Mouse (Mus musculus): Measurements from ENCODE around the gene Mef2c.

The Mef2c gene

DNA sequence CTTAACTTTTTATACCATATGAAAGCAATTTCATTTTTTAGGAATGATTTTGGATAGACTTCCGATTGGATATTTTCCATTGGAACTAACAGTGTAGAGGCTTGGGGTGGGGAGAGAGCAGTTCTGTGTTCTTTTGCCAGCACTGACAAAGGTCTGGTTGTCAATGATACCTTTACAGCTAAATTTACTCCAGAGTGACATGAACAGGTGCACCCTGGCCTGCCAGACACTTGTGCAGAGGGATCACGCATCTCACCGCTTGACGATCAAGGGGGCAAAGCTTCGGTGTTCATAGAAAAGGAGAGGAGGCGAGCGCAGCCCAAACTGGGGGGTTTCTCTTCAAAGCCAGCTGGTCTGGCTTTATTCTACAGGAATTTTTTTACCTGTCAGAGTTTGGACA lies at the start of gene Mef2c:
TSS of gene Mef2c (plus strand) at position 116 of the 400 bp plus-strand sequence.
- in situ Hi-C loops (cut with MboI, MseI), result no loop called here

DNA sequence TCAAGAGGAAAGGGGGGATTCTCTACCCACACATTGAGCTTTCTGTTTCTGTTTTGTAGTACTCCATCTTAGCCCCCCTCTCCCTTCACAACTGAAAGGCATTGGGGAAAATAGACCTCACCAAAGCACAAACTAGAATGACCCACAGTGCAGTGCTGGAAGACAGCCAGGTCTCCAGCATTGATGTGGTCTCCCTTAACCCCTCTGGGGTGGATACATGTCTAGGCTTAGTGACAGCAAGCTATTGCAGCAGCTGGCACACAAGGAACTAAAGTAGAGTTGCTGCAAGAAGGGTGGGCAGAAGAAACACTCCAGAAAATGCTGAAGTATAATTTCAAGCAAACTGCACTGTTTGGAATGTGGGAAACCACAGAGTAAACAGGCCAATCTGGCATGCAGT lies 45.1 kb upstream of the Mef2c start:
- in situ Hi-C loops (cut with MboI, MseI), result no loop called here

DNA sequence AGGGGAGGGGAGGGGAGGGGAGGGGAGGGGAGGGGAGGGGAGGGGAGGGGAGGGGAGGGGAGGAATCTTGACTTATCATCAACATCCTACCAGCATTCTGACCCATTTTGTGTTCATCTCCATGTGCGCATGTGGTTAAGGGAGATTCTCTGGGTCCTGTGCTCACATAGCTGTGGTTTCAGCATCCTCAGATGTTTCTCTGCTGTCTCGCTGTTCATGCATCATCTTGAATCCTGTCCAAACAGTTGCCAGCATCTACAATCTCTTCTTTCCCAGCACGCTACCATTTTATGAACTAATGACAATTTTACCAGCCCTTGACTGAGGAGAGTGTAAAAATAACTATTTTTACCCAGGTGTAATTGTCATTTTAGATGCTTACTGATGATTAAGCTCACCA lies 44.2 kb upstream of the Mef2c start:
- in situ Hi-C loops (cut with MboI, MseI), result no loop called here

DNA sequence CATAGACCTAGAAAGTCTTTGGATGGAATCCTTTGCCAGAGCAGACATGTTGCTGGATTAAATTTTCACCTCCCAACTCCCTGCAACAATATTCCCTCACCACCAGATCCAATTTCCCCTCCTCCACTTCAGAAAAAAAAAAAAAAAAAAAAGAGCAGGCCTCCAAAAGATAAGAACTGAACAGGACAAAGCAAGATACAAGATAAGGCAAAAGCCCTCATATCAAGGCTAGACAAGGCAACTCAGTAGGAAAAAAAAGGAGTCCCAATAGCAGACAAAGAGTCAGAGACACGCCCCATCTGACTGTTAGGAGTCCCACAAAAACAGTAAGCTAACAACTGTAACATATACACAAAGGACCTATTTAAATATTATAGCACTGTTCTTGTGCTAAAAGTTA lies 43.2 kb upstream of the Mef2c start:
- in situ Hi-C loops (cut with MboI, MseI), result no loop called here

DNA sequence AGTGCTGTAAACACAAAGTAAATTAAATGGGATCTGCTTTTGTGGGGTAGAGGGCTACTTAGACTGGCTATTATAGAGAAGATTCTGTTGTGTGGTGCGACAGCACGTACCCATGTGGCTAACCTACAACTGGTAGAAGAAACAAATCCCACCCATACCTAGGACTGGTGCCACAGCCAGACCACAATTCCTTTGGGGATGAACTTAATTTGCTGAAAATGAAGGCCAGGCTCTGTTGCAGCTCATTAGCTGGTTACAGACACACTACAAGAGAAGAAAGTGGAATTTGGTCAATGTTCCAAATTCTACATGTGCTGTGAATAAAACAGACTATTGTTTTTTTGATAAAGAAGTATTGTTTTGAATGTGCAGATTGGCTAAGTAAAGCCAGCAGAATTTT lies 42.3 kb upstream of the Mef2c start:
- in situ Hi-C loops (cut with MboI, MseI), result no loop called here

DNA sequence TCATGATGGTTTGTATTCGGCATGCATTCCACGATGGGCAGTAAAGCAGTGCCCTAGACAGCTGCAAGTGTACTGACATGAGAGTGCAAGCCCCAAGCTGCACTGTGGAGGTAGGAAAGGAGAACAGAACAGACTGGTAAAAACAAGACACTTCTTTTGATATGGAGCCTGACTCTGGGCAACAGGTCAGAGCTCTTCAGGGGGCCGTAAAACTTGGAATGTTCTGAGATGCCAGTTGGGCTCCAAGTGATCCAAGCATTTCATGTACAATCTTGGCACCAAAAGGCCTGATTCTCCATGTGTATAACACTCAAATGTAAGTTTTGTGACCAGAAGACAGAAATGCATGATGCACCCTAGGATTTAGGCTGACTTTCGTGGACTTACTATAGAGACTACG lies 37.1 kb upstream of the Mef2c start:
- in situ Hi-C loops (cut with MboI, MseI), result no loop called here

DNA sequence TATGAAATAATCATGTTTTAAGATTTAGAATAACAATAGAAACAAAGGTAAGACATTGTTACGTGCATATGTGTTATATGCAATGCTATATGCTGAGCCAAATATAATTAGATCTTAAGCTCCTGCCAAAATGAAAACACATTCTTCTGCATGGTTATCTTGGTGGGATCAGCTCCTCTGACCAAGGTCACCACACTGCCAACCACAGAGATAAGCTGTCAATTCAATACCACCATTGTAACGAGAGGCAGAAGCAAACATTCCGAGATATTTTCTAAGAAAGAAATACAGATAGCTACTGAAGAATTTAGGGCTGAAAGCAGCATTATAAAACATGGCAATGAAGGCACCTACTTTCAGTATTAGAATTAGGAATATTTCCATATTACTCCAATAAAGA lies 35.0 kb upstream of the Mef2c start:
- in situ Hi-C loops (cut with MboI, MseI), result no loop called here

DNA sequence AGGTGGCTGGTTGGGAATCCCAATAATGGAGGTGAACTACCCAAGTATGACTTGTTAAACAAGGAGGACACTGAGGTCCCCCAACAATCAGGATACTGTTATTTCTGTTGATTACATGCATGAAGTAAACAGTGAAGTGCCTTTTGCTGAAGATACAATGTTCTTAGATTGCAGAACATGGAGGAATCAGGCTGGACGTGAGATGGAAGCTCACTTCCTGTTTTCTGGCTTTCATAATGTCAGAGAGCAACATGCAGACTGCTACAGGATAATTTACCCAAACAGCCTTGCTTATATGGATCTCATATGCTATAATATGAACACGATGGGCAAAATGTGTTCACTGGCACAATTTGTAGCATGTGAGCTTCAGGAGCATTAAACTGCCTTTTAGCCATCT lies 30.1 kb upstream of the Mef2c start:
- in situ Hi-C loops (cut with MboI, MseI), result no loop called here

DNA sequence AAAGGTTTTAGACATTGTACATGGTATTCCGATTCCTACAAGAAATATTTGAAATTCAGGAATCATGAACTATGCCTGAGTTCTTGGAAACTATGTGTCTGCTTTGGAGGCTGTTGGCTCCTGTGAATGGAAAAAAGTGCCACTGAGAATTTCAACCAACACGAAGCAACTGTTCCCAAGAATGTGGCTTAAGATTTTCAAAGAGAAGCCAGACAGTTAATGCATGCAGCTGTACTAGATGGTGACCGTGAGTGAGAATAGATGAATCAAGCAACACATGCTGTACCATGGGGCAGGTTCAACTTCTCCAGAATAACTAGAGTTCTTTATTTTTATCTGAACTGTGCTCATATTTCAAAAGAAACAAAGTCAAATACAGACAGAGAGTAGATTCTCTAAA lies 23.4 kb upstream of the Mef2c start:
- in situ Hi-C loops (cut with MboI, MseI), result no loop called here

DNA sequence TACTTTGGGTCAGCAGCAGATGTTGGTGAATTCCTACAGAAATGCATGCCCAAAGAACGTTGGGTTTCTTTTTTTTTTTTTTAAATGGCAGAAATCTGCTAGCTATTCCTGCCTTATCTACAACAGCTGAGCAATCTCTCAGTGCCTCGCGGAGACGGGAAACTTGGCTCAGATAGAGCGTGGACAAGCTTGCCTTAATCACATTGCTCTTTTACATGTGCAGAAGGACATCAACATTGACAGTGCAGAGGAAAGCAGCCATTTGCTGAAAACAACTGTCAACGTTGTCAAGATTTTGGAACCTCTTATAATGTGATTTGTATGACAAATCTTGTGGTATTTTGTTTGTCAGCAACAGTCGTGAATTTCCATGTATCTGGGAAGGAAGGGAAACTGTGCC lies 22.5 kb upstream of the Mef2c start:
- in situ Hi-C loops (cut with MboI, MseI), result no loop called here

DNA sequence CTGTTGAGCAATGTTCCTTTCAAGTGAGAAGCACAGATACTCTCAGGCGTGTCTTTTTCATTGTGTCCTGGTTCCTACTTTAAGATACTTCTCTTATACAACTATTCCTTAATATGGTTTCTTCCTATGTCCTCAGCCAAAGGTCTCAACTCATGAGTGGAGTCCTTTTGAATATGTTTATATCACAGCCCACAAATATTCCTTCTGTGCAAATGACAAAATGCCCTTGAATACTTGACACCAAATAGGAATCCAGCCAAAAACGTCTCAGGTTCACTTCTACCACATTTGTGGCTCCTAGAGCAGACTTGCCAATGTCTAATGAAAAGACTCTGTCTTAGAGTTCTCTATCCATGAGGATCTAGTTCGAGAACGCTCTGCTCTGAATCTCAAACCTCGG lies 21.7 kb upstream of the Mef2c start:
- in situ Hi-C loops (cut with MboI, MseI), result no loop called here

DNA sequence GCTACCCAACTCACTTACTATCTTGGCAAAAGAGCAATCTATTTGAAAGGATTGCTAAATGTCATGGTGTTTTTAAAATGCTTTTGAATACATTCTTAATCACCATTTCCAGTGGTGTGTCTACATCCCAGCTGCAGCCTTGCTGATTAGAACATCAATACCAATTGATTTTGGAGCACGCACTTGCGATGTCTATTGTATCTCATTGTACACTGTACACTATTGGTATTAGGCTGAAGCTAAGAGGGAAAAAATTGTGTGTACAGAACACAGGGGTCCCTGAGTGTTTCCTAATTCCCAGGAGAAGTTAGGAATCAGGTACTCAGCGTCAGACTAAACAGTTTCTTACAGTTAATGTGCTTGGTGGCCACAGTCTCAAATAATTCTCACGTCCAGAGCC lies 19.6 kb upstream of the Mef2c start:
- in situ Hi-C loops (cut with MboI, MseI), result no loop called here

DNA sequence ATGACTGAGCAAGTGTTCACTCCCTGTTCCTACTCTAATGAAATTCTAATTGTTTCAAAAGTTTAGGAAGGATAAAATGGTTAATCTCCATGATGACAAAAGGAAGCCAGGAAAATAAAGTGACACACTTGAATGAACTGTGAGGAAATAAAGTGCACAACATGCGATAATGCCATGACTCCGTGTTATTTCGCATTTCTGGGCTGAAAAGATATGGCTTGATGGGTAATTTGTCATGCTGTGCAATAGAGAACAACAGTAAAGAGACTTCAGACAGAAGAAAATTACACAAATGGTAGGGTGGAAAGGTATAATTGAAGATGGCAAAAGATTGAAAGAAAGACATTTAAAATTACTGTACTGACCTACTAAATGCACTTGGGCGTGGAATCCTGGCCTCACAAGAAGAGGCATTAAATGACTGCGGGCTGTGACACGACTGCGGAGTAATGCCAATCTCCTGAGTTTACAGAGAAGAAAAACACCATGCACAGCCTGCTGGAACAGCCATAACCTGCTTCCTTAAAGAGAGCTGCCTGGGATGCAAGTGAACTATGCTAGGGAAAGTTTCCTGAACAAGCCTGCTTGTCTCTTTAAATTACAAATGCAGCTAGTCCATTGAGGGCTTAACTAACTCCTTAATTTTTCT lies 19.0 kb upstream of the Mef2c start:
- in situ Hi-C loops (cut with MboI, MseI), result no loop called here

DNA sequence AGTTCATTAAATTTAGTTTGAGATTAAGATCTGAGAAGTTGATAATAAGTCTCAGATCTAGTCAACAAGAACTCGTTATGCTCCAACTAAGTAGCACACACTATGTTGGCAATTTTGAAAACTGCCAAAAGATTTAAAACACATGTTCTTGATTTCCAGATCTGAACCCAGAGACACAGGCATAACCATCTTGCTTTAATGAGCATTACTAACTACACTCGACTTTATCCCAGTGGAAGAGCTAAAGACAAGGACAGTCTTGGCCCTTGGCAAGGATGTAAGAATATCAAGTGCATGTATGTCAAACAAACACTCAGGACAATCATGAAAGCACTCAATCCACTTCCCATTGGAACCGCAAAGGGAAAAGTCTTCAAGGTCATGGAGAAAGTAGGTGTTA lies 11.8 kb upstream of the Mef2c start:
- in situ Hi-C loops (cut with MboI, MseI), result loop anchor here (10.0 kb wide), 1 partner anchor 1927 kb away; no protein-coding TSS in a partner anchor

DNA sequence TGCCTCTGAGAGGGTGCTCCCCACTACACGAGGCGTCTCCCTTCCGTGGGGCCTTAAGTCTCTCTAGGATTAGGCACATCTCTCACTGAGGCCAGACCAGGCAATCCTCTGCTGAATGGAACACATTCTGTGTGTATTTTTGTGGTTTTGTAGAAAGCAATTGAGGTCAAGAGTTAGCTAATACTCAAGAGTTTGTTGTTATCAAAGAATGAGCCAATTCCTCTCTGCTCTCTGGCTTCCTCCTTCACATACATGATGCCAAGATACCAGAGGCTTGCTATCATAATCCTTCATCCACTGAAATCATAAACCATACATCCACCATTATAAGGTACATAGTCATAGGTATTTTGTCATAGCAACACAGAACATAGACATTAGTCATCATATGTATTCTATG lies 6.1 kb upstream of the Mef2c start:
- in situ Hi-C loops (cut with MboI, MseI), result loop anchor here (10.0 kb wide), 1 partner anchor 1933 kb away; no protein-coding TSS in a partner anchor

DNA sequence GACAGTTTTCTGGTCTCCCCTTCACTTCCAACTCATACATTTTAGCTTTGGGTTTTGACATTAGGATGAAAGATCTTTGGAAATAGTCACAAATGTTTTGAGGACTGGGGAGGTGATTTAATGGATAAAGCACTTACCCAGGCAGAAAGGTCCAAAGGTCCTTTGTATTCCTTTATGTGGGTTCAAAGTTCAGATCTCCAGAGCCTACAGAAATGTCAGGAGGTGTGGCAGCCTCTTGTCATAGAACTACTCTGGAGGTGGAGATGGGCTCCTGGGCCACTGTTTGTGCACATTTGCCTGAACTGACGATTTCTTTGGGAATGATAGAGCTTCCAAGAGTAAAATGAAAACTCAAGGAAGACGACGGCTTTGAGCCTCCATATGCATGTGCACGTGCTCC lies 4.3 kb upstream of the Mef2c start:
- in situ Hi-C loops (cut with MboI, MseI), result loop anchor here (10.0 kb wide), 1 partner anchor 1935 kb away; no protein-coding TSS in a partner anchor

DNA sequence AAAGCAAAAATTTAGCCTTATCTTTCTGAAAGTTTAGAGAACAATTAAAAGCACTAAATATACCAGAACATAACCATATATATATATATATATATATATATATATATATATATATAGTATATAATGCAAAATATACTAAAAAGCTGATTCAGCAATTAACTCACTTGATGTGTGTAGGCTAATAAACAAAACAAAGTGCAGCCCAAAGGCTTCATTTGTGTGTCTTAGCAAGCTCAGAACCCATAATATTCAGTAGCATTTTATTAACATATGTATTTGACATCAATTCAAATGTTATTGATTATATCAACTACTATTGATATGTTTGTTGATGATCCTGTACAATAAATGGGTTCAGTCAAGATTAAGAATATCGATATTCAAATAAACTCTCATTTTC lies 3.9 kb downstream of the Mef2c start:
- in situ Hi-C loops (cut with MboI, MseI), result no loop called here

DNA sequence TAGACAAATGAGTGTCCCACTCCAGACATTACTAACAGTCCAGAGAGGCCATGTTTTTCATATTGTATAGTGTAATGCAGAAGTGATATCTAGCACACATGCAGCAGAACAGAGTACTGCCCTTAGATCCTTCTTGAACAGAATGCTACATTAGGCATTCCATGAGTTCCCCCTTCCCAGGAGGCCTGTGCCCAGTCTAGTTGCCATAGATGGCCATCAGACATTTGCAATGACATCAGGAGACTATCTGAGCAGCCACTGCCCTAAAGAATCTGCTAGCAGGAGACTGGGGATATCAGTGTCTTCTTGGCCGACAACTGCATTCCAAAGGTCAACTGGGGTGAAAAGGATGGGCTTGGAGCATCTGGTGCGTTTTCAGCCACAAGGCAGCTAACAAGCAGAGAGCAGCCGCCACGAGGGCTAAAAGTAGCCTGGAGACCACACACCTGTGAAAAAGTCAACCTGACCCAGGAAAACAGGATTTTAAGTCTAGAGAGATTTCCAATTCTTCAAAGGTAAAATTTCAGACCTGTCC lies 11.2 kb downstream of the Mef2c start:
- in situ Hi-C loops (cut with MboI, MseI), result no loop called here

DNA sequence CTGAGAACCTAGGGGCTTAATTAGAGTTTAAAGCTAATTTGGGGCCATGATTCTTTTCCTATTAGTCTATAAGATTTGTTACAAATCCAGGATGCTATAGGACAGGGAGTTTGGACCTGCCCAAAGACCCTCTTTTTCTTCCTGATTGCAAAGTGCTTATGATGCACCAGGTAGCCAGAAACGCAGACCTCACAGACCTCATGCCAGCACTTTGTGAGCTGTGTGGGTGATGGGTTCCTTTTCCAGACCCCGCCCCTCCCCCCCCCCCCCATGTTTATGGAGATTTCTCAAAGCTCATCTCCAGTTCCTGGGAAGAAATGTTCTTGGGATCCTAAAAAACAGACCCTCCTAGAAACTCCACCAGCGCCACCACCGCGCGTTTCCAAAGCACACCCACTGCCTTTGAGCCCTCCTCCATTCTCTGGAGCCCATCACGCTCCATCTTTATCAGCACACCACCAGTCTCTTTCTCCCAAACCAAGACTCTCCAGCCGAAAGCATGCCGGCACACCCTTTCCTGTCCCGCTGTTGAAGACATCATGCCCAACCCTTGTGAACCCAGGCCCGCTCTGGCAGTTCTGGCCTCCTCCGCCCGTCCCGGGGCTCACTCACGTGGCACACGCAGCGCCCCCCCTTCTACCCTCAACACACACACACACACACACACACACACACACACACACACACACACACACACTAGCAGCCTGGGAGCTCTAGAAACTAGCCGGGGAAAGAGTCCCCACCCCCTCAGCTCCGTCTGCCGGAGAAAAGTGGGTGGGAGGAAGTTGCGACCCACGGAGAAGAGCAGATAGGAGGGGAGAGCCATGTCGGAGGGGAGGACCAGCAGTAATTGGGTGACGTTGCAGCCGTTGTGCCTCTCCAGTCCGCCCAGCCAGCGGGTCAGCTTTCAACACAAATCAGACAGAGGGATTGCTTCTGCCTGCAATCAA lies 14.1 kb downstream of the Mef2c start:
- in situ Hi-C loops (cut with MboI, MseI), result no loop called here

DNA sequence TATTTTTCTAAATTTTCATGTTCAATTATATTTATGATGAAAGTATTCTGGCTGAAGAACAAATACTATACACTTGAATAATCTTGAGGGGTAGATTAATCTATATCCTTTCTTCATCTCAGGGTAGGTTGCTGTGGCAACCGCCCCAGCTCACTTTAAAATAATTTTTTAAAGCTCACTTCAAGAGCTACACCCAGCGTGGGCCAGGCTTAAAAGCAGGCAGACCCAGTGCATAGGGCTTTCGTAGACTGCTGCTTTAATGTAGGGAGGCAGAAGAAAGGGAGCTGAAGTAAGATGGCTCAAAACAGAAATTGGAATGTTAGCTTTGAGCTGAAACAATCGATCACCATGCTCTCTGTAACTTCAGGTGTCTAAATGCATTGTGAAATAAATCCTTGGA lies 17.0 kb downstream of the Mef2c start:
- in situ Hi-C loops (cut with MboI, MseI), result no loop called here

DNA sequence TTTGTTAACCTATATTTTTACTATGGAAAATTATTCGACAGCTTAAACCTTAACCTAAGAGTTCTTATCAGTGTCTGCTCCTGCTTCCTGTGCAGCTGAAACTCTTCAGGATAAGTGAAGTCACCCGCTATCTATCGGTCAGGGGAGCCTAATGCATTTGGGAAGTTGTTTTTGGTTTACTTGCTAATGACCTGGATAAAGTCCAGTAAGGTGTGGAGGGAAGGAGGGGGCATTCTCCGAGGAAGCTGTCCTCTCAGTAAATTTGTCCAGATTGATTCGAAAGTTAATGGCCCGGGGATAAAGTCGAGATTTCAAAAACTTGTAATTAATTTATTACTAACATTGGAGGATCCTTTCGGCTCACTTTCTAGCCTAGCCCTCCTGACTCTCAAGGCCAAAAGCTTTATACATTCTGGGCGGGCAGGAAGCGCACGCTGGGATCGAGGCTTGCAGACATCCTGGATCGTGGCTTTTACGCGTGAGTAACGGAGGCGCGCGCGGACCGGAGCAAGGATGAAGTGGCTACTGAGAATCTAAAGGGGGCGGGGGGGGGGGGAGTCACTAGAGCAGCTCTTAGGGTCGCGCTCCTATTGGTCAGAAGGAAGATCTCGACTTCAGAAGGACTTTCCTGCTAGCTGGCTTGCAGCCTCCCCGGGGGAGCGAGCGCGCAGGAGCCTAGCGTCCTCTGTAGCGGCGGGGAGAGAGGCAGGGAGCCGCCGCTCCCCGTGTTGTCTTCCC lies 19.6 kb downstream of the Mef2c start:
- in situ Hi-C loops (cut with MboI, MseI), result no loop called here

Data from regulatory T cell (primary cell).